Mouse (Mus musculus) liver, adult 2 months (tissue): ENCODE measurements at regions not wholly inside any gene's neighbourhood (a gene's known extent, or its start where the extent isn't known, plus 50 kb on each side); places are given as distances from the start of the nearest gene placed in this dataset.

Experiments
- DNase-seq: peaks from one replicate; pipeline ENCODE4 v3.0.0-alpha.2; 2011; ENCODE audit warnings: low read depth, low spot score; ENCODE audit errors: extremely low read depth
- H3K27ac ChIP-seq: fragments of 200-500 bp; replicated peaks from 2 replicates; pipeline ENCODE4 v1.5.1; 2012; ENCODE audit warnings: low read depth, mild to moderate bottlenecking, control low read depth, inconsistent platforms, low read length; ENCODE audit not compliant: insufficient read depth
- H3K27me3 ChIP-seq: fragments of 200-500 bp; 2 replicates; pipeline ENCODE4 v1.6.1; 2012; ENCODE audit warnings: mild to moderate bottlenecking, moderate library complexity, low read length, inconsistent platforms; ENCODE audit not compliant: control insufficient read depth, insufficient read depth
- H3K36me3 ChIP-seq: fragments of 200-500 bp; 2 replicates; pipeline ENCODE4 v1.6.1; 2012; ENCODE audit warnings: low read length, inconsistent platforms; ENCODE audit not compliant: control insufficient read depth, insufficient read depth
- H3K4me1 ChIP-seq: fragments of 200-500 bp; 2 replicates; pipeline ENCODE4 v1.6.1; 2011; ENCODE audit warnings: low read length; ENCODE audit not compliant: control insufficient read depth, insufficient read depth
- H3K4me3 ChIP-seq: fragments of 200-500 bp; 2 replicates; pipeline ENCODE4 v1.5.1; 2011; ENCODE audit warnings: low read depth, mild to moderate bottlenecking, control low read depth, low read length, moderate library complexity; ENCODE audit not compliant: insufficient read depth
- H3K79me2 ChIP-seq: fragments of 200-500 bp; 2 replicates; pipeline ENCODE4 v1.6.1; 2012; ENCODE audit warnings: inconsistent platforms, mild to moderate bottlenecking, low read length, moderate library complexity; ENCODE audit not compliant: control insufficient read depth, insufficient read depth
- H3K9ac ChIP-seq: fragments of 200-500 bp; 2 replicates; pipeline ENCODE4 v1.6.1; 2012; ENCODE audit warnings: low read depth, mild to moderate bottlenecking, control low read depth, inconsistent platforms, low read length
- CTCF ChIP-seq: fragments of 200-500 bp; IDR thresholded peaks from 2 replicates; pipeline ENCODE4 v1.5.1; 2011; ENCODE audit warnings: low read depth, low read length, control low read depth
- POLR2A ChIP-seq: fragments of 200-500 bp; IDR thresholded peaks from 2 replicates; pipeline ENCODE4 v1.6.1; 2011; ENCODE audit warnings: low read length, control low read depth; ENCODE audit not compliant: insufficient read depth; ENCODE audit errors: extremely low read depth
- WGBS: fragments of 180-500 bp; shearing (Covaris S2); methylation state at CpG from one replicate; pipeline ENCODE4 v1.1.7; 2018; 5-methylcytosine and 5-hydroxymethylcytosine counted together

- Histone ChIP-seq H3K4me1 (no peaks in the 10 kb centered on the region), H3K27me3 (no peaks in the 10 kb centered on the region), H3K36me3 (no peaks in the 10 kb centered on the region), H3K4me3 (no peak overlapping the region), H3K27ac (no peak overlapping the region), H3K9ac (no peak overlapping the region), H3K79me2 (no peaks in the 10 kb centered on the region)
- TF ChIP-seq CTCF (no peak), POLR2A (no peak)
- no peak for DNase-seq
- 84% methylated on average over 9 of the region's 9 CpGs for WGBS
These were observed 874.5 kb downstream of the Slc4a3 start for GRCm38 (mm10) chr1:76420525-76420924.

GRCm38 (mm10) chr1:76427439-76427838 is 881.4 kb downstream of the Slc4a3 start:
- no peaks in the 10 kb centered on the region for H3K4me1 ChIP-seq
- no peak overlapping the region for H3K27ac ChIP-seq
- no peaks in the 10 kb centered on the region for H3K79me2 ChIP-seq
- H3K9ac ChIP-seq, result no peak overlapping the region
- H3K27me3 ChIP-seq, result no peaks in the 10 kb centered on the region
- TF ChIP-seq POLR2A, result no peak
- 82% methylated on average over 7 of the region's 7 CpGs for WGBS
- H3K36me3 ChIP-seq, result no peaks in the 10 kb centered on the region
- H3K4me3 ChIP-seq, result no peak overlapping the region
- DNase-seq, result no peak

GRCm38 (mm10) chr1:76430041-76430610 is 884.1 kb downstream of the Slc4a3 start:
- H3K27me3 ChIP-seq, result no peaks in the 10 kb centered on the region
- H3K27ac ChIP-seq, result no peak overlapping the region
- TF ChIP-seq POLR2A (no peak), CTCF (no peak)
- no peaks in the 10 kb centered on the region for H3K4me1 ChIP-seq
- no peaks in the 10 kb centered on the region for H3K36me3 ChIP-seq
- H3K9ac ChIP-seq, result no peak overlapping the region
- DNase-seq, result no peak
- H3K4me3 ChIP-seq, result no peak overlapping the region
- 88% methylated on average over 6 of the region's 6 CpGs for WGBS
- no peaks in the 10 kb centered on the region for H3K79me2 ChIP-seq

DNA sequence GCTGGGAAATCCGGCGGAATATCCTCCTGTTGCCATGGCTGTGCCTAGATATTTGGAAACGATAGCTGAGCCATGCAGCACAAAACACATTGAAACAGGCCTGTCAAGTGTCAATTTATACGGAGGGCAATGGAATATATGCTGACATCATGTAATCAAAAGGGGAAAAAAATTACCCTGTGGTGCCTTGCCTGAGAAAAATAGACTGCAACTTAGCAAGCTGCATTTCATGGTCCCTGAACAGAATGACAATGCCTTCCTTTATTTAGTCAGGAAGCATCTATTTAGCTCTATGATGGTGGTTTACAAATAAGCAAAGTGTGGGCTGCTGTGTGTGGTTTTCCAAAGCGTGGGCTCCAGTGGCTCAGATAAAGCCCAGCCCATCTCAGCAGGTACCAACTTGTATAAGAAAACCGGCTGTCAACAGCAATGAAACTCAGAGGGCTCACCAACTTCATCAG is 887.4 kb downstream of the Slc4a3 start:
- no peak for DNase-seq
- Histone ChIP-seq H3K36me3 (no peaks in the 10 kb centered on the region), H3K4me3 (no peak overlapping the region), H3K4me1 (no peaks in the 10 kb centered on the region), H3K27ac (no peak overlapping the region), H3K9ac (no peak overlapping the region), H3K79me2 (no peaks in the 10 kb centered on the region), H3K27me3 (no peaks in the 10 kb centered on the region)
- no peak for TF ChIP-seq POLR2A
- TF ChIP-seq CTCF, result no peak
- 70% methylated on average over 6 of the region's 6 CpGs for WGBS

DNA sequence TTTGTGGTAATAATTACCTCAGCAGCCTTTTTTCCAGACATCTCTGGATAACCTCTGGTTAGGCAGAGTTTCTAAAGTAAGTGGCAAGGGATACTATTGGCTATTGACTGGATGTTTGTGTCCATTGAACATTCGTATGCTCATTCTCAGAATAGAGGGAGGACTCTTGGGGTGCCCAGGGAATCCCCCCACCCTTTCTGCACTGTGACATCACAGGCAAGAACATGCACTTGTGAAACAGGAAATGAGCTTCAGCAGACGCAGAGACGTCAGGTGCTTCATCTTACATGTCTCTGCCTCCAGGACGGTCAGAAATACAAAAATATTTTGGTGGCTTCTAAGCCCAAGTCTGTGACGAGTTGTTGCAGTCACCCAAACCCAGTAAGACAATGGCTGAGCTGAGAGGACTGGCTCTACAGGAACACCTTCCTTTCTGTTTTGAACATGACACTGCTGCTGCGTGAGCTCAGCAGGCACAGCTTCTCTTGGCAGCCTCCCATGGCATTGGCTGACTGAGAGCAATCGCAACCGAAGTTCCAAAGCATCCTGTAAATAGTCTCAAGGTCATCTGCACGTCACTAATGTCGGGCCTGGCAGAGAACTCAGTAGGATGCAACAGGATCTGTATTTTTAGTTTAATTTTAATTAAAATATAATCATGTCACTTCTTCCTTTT is 904.6 kb downstream of the Slc4a3 start:
- H3K4me1 ChIP-seq, result no peaks in the 10 kb centered on the region
- 36% methylated on average over 10 of the region's 10 CpGs for WGBS

GRCm38 (mm10) chr1:76453160-76453710 is 907.2 kb downstream of the Slc4a3 start:
- no peaks in the 10 kb centered on the region for H3K27me3 ChIP-seq
- DNase-seq, result no peak
- H3K36me3 ChIP-seq, result no peaks in the 10 kb centered on the region
- H3K79me2 ChIP-seq, result no peaks in the 10 kb centered on the region
- H3K9ac ChIP-seq, result no peak overlapping the region
- no peaks in the 10 kb centered on the region for H3K4me1 ChIP-seq
- H3K4me3 ChIP-seq, result no peak overlapping the region
- TF ChIP-seq POLR2A (no peak), CTCF (no peak)
- no peak overlapping the region for H3K27ac ChIP-seq
- 89% methylated on average over 7 of the region's 7 CpGs for WGBS

More for the DNA sequence above, 904.6 kb downstream of the Slc4a3 start:
- H3K27me3 ChIP-seq, result no peaks in the 10 kb centered on the region
- peak; percentile 5 for DNase-seq
- no peak overlapping the region for H3K4me3 ChIP-seq
- H3K27ac ChIP-seq, result no peak overlapping the region
- H3K9ac ChIP-seq, result no peak overlapping the region
- H3K36me3 ChIP-seq, result no peaks in the 10 kb centered on the region
- no peaks in the 10 kb centered on the region for H3K79me2 ChIP-seq
- TF ChIP-seq POLR2A (no peak), CTCF (no peak)
